Mouse (Mus musculus): ENCODE measurements around the gene Itgb1bp1. TPM values are rescaled to one million over a fixed set of nuclear protein-coding genes. Genes with fewer than 3 reads are reported as not detected.

The Itgb1bp1 gene
- polyA plus RNA-seq, 1 experiment from 2014 or later: 33.4 TPM

DNA sequence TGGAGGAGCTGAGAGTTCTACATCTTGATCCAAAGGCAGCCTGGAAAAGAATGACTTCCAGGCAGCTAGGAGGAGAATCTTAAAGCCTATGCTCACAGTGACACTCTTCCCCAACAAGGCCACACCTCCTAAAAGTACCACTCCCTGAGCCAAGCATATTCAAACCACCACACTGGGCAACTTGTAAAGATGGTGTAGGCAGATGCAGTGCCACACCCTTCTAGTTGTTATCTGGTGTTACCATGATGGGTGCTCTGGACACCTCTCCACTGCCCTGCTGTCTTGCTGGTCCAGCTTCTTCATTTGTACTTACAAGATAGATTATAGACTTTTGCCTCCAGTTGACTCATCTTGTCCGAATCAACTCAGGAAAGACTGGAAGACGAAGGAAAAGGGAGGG, 94.5 kb downstream of the Itgb1bp1 start:
- H3K4me2 ChIP-seq: no peak overlapping the region
- 72% methylated on average over 2 of the region's 2 CpGs for WGBS
- H3K9ac ChIP-seq: no peak overlapping the region
- H3K9me3 ChIP-seq: no peaks in the 10 kb centered on the region
- H3K27me3 ChIP-seq (replicated peaks): no peaks in the 10 kb centered on the region
- H3K36me3 ChIP-seq: peaks cover 5% of the 10 kb centered on the region; the same call in 1 of the 2 replicates
- no peak for ATAC-seq (ENCODE audit: extremely low read depth, insufficient number of reproducible peaks, low FRiP score, low TSS enrichment)
- no peaks in the 10 kb centered on the region for H3K4me1 ChIP-seq
- no peak overlapping the region for H3K4me3 ChIP-seq
- no peak overlapping the region for H3K27ac ChIP-seq (replicated peaks)

Other genes with a start within 250 kb of the Itgb1bp1 start
- 64.6 and 68.4 TPM in 2 replicates for gene Cpsf3, start 893 bp downstream of the Itgb1bp1 start, polyA plus RNA-seq (2015; fragmentation: Nextera tagmentation; extraction: Ambion mirVana)
- 37.3 and 46.6 TPM in 2 replicates for gene Iah1, start 30.1 kb upstream of the Itgb1bp1 start, polyA plus RNA-seq (2015; fragmentation: Nextera tagmentation; extraction: Ambion mirVana)
- 24.2 and 25.2 TPM in 2 replicates for gene Adam17, start 87.3 kb upstream of the Itgb1bp1 start, polyA plus RNA-seq (2015; fragmentation: Nextera tagmentation; extraction: Ambion mirVana)
- gene Ywhaq, start 131.4 kb upstream of the Itgb1bp1 start, polyA plus RNA-seq (2015; fragmentation: Nextera tagmentation; extraction: Ambion mirVana): 438 and 453 TPM in 2 replicates

All from heart, embryonic 13.5 days (tissue).